Mouse (Mus musculus) adrenal gland, adult 18-20 months (tissue): ENCODE results near the gene Elk3. TPM values are rescaled to one million over a fixed set of nuclear protein-coding genes. Genes with fewer than 3 reads are reported as not detected.

Source experiments
- DNase-seq, 2 experiments: peaks; one replicate each; pipeline ENCODE4 v3.0.0; 2021 to 2022; ENCODE audit warnings: low spot score in 2 of 2
- total RNA-seq, 2 experiments: library from RNA; stranded (reverse); gene quantifications; 1 replicate in 1 of 2; 2 replicates in 1 of 2; pipeline ENCODE4 v1.2.3; 2021

Elk3 gene
- total RNA-seq, 2 experiments from 2014 or later: 25.7 to 30.1 TPM

DNA sequence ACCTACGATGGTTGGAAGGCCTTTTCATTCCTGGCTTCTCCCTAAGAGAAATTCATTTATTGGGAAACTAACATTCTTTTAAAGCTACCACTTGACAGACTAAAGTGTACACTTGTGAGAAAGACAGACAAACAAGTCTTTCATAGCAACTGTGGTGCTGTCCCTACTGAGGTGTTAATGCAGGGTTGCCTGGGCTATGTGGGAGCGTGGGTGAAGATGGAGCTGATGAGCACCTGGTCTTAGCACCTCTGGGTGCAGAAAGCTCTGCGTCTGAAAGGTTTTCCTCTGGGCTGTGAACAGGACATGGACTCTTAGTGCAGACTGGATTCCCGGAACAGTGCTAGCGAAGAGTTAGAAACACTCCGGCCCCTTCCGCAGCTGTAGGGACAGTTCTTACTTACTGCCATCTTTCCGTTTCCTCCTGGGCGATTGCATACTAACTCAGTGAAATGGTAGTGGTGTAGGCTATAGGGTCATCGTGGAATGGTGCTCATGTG, 66.7 kb downstream of the Elk3 start:
- no peak for DNase-seq

DNA sequence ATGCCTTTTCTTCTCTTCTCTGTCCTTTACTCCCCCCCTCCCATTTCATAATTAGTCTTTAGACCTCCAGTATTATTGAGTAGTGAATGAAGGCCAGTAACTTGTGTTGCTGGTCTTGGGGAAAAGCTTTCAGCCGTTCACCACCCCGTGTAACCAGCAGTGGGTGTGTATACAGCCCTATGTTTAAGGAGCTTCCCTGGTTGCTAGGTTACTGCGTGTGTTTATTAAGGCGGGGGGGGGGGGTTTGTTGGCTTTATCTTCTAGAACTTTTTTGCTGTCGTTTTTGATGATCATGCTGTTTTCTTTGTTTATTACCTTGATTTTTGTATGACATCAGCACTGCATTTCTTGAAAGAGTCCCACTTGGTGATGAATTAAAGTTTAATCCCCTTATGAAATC, 68.1 kb downstream of the Elk3 start:
- no peak for DNase-seq

DNA sequence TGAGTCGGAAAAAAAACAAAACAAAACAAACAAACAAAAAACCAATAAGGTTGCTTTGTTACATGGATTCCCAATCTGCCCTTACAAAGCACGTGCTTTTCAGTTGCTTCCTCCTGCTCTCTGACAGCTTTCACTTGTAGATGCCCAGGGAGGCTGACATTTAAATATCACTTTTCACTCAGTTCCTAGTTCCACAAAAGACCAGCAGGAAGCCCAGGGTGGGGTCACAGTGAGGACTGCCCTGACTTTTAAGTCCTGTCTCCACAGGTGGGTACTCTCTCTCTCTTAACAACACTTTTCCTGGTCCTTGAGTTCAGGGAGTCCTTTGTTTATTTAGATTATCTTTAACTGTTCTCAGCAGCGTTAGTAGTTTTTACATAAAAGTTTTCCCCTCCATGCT, 68.7 kb downstream of the Elk3 start:
- no peak for DNase-seq

DNA sequence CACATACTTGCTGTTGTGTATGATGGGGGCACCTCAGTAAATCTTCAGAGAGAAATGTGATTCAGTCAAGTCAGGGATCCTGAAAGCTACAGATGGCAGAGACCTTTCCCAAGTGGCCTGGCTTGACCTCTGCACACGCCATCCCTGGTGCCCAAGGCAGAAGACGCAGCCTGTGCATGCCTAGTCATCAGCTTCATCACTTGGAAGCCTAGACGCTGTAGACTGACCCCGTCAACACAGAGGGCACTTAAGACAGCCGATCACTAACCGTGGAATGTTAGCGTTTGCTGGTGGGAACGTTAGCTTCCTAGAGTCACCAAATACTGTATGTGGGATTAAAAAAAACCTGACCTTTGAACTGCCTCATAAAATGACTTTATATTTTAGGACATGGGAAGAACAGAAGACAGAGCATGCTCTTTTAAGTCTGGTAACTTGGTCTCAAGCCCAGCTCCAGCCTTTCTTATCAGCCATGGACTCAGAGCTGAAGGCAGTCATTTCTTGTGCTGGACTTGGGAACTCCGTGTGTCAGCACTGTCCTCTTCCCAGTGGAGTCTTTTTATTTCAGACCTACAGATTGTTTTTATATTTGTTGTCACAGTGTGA, 71.6 kb downstream of the Elk3 start:
- no peak for DNase-seq

DNA sequence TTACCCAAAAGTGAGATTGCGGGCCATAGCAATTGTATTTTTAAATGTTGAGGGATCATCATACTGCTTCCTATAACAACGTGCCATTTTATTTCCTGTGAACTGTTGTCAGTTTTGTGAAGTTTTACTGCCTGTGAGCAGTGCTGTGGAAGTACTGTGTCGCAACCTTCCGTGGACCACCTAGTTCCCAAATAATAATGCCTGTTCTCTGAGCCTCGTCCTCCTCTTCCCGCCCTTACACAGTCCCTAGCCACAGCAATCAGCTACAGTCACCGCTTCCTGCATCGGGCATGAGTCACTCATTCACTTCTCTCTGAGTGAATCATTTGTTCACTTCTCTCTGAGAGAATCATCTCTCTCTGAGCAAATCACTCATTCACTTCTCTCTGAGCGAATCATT, 76.2 kb downstream of the Elk3 start:
- DNase-seq: no peak

DNA sequence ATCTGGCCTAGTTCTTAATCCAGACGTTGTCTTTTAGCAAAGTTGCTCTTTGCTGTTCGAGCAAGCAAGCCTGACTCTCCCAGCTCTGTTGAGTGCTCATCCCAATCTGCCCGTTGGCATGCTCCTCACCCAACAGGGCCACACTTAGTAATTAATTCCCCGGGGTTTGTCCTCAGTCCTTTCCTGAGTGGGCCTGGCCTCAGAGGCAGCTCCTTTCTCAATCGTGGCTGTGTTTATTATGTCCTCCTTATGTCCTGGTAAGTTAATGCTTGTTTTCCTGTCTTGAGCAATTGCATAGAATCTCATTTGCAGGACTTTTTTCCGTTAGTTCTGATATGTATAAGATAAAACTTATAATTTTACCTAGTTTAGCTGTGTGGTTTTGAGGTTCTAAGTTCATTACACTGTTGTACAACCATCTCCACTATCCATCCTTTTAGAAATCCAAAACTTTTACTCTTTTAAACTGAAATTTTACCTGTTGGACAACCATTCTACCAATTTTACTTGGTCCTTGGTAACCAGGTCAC, 77.2 kb downstream of the Elk3 start:
- DNase-seq: no peak

DNA sequence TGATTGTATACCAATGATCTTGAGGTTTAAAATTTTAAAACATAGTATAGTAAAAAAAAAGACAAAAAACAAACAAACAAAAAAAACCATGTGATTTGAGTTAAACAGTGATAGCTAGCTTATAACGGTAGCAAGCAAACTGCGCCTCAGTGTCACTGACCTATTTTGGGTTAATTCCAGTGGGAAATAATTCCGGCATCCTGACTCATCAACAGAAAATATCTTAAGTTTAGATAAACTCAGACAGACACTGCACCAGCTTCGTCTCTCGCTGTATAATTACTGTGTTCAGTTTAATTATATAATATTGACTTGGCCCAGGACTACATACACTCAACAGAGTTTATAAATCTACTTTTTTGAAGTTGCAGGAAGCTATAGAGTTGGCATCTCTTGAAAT, 79.0 kb downstream of the Elk3 start:
- DNase-seq: no peak

DNA sequence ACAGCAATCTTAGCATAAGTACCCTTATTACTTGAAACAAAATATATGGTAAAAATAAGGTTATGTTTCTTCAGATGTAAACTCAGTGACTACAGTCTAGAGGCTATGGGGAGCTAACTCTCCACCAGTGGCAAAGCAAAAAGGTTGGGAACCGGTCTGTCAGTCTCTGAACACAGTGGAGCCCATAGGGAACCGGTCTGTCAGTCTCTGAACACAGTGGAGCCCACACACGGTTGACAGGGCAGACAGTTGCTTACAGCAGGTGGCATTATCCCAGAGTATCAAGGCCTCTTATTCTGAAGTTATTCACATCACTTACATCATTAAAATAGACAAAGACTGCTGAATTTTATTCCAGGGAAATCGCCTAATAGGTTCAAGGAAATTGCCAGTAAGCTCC, 79.4 kb downstream of the Elk3 start:
- DNase-seq: no peak

DNA sequence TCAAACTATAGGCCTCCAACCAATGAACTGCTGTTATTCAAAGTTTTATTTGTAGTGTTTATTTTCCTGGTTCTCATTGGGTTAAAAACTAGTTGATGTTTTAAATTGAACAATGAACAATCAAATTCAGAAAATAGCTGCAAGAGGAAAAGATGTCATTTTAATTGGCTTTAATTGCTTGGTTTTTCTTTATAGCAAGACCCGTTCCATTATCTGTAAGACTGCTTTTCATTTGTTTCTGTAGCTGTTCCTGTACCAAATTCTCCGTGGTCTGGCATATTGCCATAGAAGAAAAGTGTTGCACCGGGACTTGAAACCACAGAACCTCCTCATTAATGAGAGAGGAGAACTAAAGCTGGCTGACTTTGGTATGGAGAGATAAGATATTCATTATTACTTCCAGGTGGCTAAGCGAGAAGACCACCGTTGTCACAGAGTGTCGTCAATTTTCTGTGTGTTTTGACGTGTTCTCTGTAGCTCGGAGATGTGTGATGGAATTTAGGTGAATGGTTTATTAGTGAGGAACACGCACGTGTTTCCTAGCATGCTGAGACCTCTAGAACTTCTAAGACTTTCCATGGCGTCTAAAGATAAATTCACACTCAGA, 82.4 kb downstream of the Elk3 start:
- DNase-seq: no peak

DNA sequence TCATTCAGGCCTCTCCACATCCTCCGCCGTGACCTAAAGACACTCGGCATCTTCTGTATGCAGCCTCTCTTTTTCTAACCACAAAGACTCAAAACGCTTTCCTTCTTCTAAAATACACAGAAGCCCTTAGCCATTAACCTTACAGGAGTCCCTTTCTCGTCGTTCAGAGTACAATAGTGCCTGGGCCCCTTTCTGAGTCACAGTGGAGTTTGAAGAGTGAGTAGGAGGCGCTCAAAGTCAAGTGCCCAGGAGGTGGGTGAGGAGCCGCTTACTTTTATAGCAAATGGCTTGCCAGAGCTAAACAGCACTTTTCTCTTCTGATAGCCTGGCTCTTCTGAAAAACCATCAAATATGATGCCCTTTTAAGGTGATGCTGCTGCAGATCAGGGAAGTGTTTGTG, 83.0 kb downstream of the Elk3 start:
- no peak for DNase-seq

DNA sequence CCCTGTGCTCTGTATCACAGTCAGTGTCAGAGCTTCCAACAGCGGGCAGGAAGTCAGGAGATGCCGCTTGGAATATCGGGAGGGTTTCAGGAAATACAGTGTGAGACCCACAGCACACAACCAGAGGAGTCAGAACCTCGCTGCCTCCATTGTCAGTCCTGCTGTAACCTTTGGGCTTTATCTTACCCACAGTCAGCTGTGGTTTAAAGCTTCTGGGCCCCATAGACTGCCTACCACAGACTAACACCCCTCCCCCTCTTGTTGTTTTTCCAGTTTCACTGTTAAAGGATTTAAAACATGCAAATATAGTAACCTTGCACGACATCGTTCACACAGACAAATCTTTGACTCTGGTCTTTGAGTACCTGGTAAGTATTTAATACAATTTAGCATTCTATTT, 85.2 kb downstream of the Elk3 start:
- DNase-seq: no peak

DNA sequence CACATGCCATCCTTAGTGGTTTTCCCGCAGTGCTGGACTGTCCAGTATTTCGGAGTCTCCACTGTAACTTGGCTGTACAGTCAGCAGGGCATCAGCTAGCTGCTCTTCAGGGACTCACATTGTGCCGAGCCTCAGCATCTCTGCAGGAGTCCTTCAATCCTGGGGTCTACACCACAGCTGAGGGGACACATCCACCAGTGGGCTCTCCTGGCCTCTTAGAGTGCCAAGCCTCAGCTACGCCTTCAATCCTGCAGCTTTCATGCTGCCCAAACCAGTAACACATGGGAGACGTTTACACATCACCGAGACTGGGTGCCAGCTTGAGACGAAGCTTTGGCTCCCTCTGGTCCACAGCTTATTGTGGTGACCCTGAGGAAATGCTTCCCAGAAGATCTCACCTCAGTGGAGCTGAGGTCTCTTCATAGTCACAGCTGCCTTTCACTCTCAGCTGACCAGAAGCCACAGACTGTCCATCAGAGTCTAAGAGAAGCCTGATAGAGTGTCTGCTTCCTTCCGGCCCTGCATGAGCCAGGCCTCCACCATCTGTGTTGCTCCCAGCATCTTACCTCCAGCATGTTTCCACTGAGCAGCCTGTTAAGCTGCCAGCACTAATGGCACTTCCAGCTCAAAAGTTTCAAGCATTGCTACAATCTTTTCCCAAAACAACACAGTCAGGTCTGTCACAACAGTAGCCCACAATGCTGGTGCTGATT, 95.7 kb downstream of the Elk3 start:
- DNase-seq: no peak

DNA sequence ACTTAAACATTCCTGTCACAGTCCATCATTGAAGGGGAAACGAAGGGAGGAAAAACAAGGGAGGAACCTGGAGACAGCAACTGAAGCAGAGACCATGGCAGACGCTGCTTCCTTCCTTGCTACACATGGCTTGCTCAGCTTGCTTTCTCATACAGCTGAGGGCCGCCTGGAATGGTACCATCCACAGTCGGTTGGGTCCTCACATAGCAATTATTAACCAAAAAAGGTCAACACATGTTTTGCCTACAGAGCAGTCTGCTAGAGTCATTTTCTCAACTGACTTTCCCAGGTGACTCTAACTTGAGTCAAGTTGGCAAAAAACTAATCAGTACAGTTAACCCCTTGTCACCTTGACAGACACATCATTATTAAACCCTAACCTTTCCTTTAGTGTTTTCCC, 96.7 kb downstream of the Elk3 start:
- no peak for DNase-seq

DNA sequence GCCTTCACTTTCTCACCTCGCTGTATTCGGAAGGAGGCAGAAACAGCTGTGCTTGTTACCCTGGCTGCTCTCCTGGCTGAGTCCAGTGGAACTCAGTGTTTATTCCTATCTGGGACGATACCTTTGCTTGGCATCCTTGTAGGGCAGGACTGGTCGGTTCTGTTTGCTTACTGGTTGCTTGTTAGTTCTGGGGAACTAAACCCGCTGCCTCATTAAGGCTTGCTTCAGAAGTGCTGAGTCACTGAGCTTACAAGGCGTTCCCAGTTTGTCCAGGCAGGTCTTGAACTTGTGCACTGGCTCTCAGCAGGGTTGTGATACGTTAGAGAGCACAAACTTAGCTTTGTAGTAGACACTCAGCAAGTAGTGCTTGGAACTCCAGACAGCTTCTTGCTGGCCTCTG, 97.6 kb downstream of the Elk3 start:
- DNase-seq: no peak

DNA sequence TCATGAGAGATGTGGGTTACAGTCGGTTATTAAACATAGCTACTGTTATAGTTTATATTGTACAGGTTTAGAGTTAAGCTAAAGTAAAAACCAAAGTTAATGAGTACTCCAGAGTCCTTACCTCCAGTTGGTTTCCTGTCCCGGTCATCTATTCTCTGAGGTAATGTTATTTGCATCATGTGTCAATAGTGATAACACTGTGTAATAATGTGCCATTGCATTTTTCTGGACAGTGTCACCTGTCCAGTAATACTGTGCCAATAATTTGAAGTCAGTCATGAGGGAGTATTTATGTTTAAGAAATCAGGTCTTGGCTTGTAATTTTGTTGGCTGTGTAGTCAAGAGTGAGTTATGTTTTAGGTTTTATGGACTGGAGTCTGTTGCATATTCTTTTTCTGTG, 98.2 kb downstream of the Elk3 start:
- DNase-seq: no peak

DNA sequence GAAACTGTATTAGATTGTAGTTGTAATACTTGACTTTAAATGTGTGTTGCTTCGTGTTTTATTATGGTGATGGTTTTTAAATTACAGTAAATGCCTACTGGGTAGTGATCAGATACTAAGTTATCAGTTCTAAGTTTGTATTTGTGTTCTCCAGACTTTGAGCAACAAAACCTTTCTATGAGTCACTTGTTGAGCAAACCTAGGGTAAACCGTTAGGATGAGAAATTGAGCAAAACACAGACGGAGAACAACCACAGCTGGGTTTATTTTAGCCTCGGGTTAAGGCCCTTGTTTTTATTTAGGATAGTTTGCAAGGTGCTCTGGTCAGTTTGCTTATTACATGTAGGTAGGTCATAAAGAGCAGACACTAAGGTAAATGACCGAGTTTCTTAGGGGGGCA, 103.8 kb downstream of the Elk3 start:
- no peak for DNase-seq

DNA sequence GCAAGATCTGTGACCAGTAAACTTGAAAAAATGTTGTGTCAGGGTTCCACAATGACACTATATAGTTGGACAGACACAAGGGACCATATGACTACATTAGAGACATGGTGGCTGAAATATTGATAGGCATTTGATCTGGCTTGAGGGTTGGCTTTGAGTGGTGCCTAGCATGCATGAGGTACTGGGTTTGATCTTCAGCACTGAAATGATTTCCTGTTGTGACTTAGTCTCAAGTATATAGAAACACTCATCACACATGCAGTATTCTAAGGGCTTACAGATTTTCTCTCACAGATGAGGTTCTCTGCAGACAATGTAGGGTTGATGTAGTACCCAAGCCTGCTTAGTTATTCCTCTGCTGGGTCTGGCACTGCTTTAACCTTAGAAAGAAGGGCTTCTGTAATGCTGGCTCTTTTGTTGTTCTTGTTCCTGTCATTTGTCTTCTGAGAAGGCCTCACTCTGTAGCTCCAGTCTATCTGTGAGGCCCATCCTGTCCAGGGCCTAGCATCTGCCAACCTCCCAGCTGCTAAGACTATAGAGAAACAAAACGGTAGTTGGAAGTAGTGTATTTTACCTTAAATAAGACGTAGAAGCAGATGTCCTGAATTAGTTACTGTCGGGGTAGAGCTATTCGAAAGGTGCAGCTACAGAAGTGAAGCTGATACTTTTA, 105.5 kb downstream of the Elk3 start:
- no peak for DNase-seq

DNA sequence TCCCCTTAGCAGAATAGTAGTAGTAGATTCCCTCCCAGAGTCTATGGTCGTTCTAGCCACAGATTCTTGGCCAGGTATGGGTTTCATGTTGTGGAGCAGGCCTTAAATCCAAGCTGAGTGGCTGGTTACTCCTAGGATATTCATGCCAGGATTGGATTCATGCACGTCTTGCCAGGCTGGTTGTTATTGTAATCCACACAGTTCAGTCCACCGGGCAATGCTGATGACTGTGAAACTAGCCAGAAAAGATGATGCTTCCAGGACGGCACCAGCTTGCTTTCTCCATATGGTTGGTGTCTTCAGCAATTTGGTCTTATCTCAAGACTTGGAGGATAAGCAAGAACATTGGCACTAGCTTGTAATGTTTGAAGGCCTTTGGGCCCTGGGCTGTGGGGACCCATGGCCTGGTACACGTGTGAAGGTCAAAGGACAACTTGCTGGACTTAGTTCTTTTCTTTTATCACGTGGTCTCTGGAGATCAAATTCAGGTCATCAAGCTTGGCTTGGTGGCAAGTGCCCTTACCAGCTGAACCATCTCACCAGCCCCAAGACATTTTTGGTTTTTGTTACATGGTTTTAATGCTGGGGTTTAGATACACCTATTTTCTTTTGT, 109.0 kb downstream of the Elk3 start:
- no peak for DNase-seq

DNA sequence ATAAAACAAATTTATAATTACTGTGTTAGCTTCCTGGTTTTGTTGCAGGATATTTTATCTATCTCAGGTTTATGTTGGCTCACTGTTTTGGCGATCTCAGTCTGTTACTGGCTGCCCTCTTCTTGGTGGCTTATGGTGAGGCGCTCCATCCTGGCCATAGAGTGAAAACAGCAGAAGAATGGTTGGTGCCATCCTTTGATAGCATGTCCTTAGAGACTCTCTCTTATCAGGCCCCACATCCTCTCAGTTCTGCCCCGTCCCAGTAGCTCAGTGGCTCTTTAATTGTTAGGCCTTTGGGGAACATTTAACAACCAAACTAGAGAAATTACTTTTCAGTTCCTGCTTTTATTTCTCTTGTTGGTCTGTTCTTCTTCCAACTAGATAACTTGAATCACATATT, 112.0 kb downstream of the Elk3 start:
- no peak for DNase-seq
